Mouse (Mus musculus): ENCODE results near the gene Irak3.

DNA sequence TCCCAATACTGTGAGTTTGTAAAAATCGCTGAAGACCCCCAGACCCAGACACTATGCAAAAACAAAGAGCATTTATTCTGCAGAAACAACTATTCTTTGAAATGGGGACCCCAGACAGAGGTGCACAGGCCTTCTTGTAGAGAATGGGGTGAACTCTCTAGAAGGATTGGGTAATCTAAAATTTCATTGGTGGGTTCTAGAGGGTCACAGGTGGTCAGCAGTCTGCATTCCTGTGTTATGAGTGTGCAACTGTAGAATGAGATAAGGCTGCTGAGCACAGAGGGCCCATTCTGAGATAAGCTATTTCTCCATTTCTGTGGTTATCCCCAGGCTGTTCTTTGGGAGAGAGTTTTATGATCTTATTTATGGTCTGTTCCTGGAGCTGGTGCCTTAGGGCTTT lies 33.9 kb downstream of the Irak3 start:
- TF ChIP-seq POLR2A (IDR thresholded peaks at IDR 0.05; ENCODE audit: low read depth, low read length) (no peak), CTCF (IDR thresholded peaks at IDR 0.05; ENCODE audit: extremely low read depth, insufficient read length, insufficient replicate concordance, low read depth, low read length) (no peak)

Data from small intestine, adult 2 months (tissue).